Mouse (Mus musculus): Measurements from ENCODE around the gene Cenps. TPM values are rescaled to one million over a fixed set of nuclear protein-coding genes. Genes with fewer than 3 reads are reported as not detected.
A peak's percentile ranks its signal among the peaks of the same experiment; 100 is the strongest.

The Cenps gene
- polyA plus RNA-seq, 1 experiment from 2014 or later, result 42.7 TPM

DNA sequence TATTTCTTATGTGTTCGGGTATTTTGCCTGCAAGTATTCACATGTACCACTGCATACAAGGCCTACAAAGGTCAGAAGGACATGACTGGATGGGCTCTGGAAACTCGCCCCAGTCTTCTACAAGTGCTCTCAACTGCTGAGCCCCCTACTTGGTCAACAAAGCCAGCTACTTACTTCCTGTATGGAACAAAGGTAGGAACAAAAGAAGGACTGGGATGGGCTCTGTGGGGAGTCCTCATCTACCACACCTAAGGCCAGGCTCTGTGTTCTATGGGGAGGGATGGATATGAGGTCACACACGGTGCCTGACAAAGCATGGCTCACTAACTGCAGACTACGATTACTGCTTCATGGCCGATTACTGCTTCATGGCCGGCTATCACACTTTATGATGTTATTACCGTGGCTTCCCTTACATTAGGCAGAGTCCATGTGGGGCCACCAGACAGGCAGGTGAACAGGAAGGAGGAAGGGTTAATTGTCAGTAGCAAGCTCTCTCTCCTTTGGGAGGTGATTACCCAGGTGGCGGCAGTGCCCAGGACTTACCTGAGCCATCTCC lies 20.1 kb upstream of the Cenps start:
- Histone ChIP-seq H3K9ac (no peak overlapping the region), H3K27me3 (ENCODE audit: insufficient read depth, low read length) (no peaks in the 10 kb centered on the region), H3K4me1 (ENCODE audit: insufficient read depth) (no peaks in the 10 kb centered on the region), H3K4me3 (ENCODE audit: low read depth, low read length) (no peak overlapping the region), H3K4me2 (no peak overlapping the region), H3K27ac (ENCODE audit: low read depth) (no peak overlapping the region), H3K9me3 (ENCODE audit: low read depth, low read length) (no peaks in the 10 kb centered on the region), H3K36me3 (ENCODE audit: insufficient read depth) (peaks cover 97% of the 10 kb centered on the region)
- no peak for ATAC-seq (ENCODE audit: insufficient read depth)
- TF ChIP-seq CTCF (IDR thresholded peaks at IDR 0.05; ENCODE audit: low read depth), result no peak
- no peak for DNase-seq
- WGBS, result 87% methylated on average over 8 of the region's 8 CpGs

DNA sequence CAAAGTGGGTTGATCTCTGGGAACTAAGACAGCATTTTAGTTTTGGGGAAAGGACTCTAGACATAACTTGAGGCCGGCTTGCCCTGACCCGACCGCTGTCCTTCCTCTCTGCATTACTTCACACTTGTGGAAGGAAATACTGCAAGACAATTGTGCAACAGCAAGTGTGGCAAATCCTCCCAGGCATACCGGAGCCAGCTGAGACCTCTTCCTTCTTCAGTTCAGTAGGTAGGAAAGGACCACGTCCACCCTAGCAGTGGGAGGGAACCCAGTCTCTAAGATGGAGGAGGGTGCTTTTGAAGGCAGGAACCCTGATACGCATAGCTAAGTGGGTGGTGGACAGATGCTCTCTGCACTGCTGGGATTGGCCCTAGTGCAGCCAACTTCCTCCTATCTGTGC lies 18.3 kb upstream of the Cenps start:
- Histone ChIP-seq H3K27ac (ENCODE audit: low read depth) (no peak overlapping the region), H3K9ac (no peak overlapping the region), H3K9me3 (ENCODE audit: low read depth, low read length) (no peaks in the 10 kb centered on the region), H3K4me2 (no peak overlapping the region), H3K4me3 (ENCODE audit: low read depth, low read length) (no peak overlapping the region), H3K36me3 (ENCODE audit: insufficient read depth) (peaks cover 98% of the 10 kb centered on the region), H3K27me3 (ENCODE audit: insufficient read depth, low read length) (no peaks in the 10 kb centered on the region), H3K4me1 (ENCODE audit: insufficient read depth) (no peaks in the 10 kb centered on the region)
- DNase-seq (no peak), ATAC-seq (ENCODE audit: insufficient read depth) (no peak)
- no peak for TF ChIP-seq CTCF (IDR thresholded peaks at IDR 0.05; ENCODE audit: low read depth)
- WGBS, result 88% methylated on average over 6 of the region's 6 CpGs

DNA sequence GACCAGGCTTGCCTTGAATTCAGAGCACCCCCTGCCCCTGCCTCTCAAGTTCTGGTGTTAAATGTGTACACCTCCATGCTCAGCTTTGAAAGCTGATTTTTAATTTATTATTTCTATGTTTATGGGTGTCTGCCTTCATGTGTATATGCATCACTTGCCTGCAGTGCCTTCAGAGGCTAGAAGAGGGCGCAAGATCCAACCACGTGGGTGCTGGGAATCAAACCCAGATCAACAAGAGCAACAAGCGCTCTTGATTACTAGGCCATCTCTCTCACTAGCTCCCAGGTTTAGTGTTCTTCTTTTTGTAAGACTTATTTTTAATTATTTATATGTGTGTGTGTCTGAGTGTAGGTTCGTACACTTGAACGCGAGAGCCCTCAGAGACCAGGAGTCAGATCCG lies 17.4 kb upstream of the Cenps start:
- ATAC-seq (ENCODE audit: insufficient read depth) (no peak), DNase-seq (no peak)
- Histone ChIP-seq H3K9me3 (ENCODE audit: low read depth, low read length) (no peaks in the 10 kb centered on the region), H3K27me3 (ENCODE audit: insufficient read depth, low read length) (no peaks in the 10 kb centered on the region), H3K4me2 (no peak overlapping the region), H3K4me1 (ENCODE audit: insufficient read depth) (no peaks in the 10 kb centered on the region), H3K27ac (ENCODE audit: low read depth) (no peak overlapping the region), H3K4me3 (ENCODE audit: low read depth, low read length) (no peak overlapping the region), H3K36me3 (ENCODE audit: insufficient read depth) (peaks cover 98% of the 10 kb centered on the region), H3K9ac (no peak overlapping the region)
- TF ChIP-seq CTCF (IDR thresholded peaks at IDR 0.05; ENCODE audit: low read depth), result no peak
- 98% methylated on average over 7 of the region's 7 CpGs for WGBS

DNA sequence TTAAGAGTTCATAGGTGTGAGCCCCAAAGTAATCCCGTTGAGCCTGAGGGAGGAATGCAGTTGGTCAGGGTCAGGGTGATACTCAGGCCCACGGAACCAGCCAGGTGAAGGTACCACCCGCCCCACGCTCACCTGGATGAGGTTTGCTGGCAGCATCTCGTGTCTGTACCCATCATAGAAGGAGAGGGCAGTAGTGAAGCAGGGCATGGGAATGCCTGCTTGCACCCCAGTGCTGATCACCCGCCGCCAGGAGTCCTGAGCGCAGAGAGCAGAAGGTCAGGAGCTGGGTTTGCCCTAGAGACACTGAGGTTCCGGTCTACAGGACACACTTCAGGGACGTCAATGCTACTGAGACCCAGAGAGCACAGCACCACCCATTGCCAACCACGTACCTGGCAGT lies 13.3 kb upstream of the Cenps start:
- Histone ChIP-seq H3K27ac (ENCODE audit: low read depth) (no peak overlapping the region), H3K9ac (no peak overlapping the region), H3K4me1 (ENCODE audit: insufficient read depth) (no peaks in the 10 kb centered on the region), H3K4me2 (no peak overlapping the region), H3K36me3 (ENCODE audit: insufficient read depth) (peaks cover 66% of the 10 kb centered on the region), H3K27me3 (ENCODE audit: insufficient read depth, low read length) (no peaks in the 10 kb centered on the region), H3K9me3 (ENCODE audit: low read depth, low read length) (no peaks in the 10 kb centered on the region), H3K4me3 (ENCODE audit: low read depth, low read length) (no peak overlapping the region)
- ATAC-seq (ENCODE audit: insufficient read depth) (no peak), DNase-seq (no peak)
- TF ChIP-seq CTCF (IDR thresholded peaks at IDR 0.05; ENCODE audit: low read depth), result no peak
- WGBS, result 91% methylated on average over 11 of the region's 11 CpGs

DNA sequence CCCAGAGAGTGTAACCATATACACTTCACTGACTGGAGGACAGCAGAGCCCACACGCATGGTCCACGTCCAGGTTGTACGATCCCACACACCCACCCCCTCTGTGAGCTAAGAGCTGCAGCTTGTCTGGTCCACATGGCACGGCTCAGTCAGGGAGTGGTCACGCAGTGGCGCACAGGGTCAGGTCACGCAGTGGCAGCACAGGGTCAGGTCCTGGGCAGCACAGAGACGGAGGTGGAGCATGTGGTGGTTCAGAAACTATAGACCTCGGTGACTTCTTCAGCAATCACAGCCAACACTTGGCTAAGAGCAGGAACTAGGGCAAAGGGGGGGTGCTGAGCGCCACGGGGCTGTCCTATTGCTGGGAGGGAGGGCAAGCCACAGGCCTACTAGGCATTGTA lies 12.8 kb upstream of the Cenps start:
- Histone ChIP-seq H3K36me3 (ENCODE audit: insufficient read depth) (peaks cover 61% of the 10 kb centered on the region), H3K9me3 (ENCODE audit: low read depth, low read length) (no peaks in the 10 kb centered on the region), H3K4me3 (ENCODE audit: low read depth, low read length) (no peak overlapping the region), H3K27ac (ENCODE audit: low read depth) (no peak overlapping the region), H3K27me3 (ENCODE audit: insufficient read depth, low read length) (no peaks in the 10 kb centered on the region), H3K4me2 (no peak overlapping the region), H3K4me1 (ENCODE audit: insufficient read depth) (no peaks in the 10 kb centered on the region), H3K9ac (no peak overlapping the region)
- 76% methylated on average over 11 of the region's 11 CpGs for WGBS
- ATAC-seq (ENCODE audit: insufficient read depth) (no peak), DNase-seq (no peak)
- no peak for TF ChIP-seq CTCF (IDR thresholded peaks at IDR 0.05; ENCODE audit: low read depth)

DNA sequence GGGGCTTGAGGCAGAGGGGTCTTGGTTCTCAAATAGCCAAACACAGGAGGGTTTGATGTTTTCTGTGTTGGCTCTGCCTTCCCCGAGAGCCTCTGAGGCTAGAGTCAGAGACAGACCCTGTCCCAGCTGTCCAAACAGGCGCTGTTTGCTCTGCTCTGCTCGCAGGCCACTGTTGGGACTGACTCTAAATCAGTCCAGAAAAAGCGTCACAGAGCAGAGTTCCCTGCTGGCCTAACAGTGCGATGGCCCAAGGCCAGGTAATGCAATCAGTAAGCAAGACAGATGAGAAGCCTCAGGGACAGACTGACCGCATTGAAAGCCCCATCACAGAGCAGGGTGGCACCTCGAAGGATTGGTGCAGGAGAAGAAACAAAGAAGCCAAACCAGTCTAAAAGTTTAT lies 12.2 kb upstream of the Cenps start:
- no peaks in the 10 kb centered on the region for H3K4me1 ChIP-seq (ENCODE audit: insufficient read depth)
- no peak for TF ChIP-seq CTCF (IDR thresholded peaks at IDR 0.05; ENCODE audit: low read depth)
- 53% methylated on average over 7 of the region's 7 CpGs for WGBS
- peaks cover 55% of the 10 kb centered on the region for H3K36me3 ChIP-seq (ENCODE audit: insufficient read depth)
- H3K27ac ChIP-seq (ENCODE audit: low read depth), result peak overlapping the region; percentile 8; the same call in 1 of the 2 replicates
- H3K4me2 ChIP-seq, result no peak overlapping the region
- no peak overlapping the region for H3K9ac ChIP-seq
- no peak for ATAC-seq (ENCODE audit: insufficient read depth)
- H3K9me3 ChIP-seq (ENCODE audit: low read depth, low read length), result no peaks in the 10 kb centered on the region
- no peaks in the 10 kb centered on the region for H3K27me3 ChIP-seq (ENCODE audit: insufficient read depth, low read length)
- H3K4me3 ChIP-seq (ENCODE audit: low read depth, low read length), result no peak overlapping the region
- no peak for DNase-seq

GRCm38 (mm10) chr4:149149196-149149595 lies 11.8 kb upstream of the Cenps start:
- no peak for DNase-seq
- no peak for ATAC-seq (ENCODE audit: insufficient read depth)
- Histone ChIP-seq H3K27me3 (ENCODE audit: insufficient read depth, low read length) (no peaks in the 10 kb centered on the region), H3K36me3 (ENCODE audit: insufficient read depth) (peaks cover 51% of the 10 kb centered on the region), H3K9ac (no peak overlapping the region), H3K4me1 (ENCODE audit: insufficient read depth) (no peaks in the 10 kb centered on the region), H3K27ac (ENCODE audit: low read depth) (peak overlapping the region; percentile 8; the same call in 1 of the 2 replicates), H3K4me3 (ENCODE audit: low read depth, low read length) (no peak overlapping the region), H3K9me3 (ENCODE audit: low read depth, low read length) (no peaks in the 10 kb centered on the region), H3K4me2 (no peak overlapping the region)
- 75% methylated on average over 9 of the region's 9 CpGs for WGBS
- no peak for TF ChIP-seq CTCF (IDR thresholded peaks at IDR 0.05; ENCODE audit: low read depth)

GRCm38 (mm10) chr4:149148084-149148483 lies 10.7 kb upstream of the Cenps start:
- DNase-seq (no peak), ATAC-seq (ENCODE audit: insufficient read depth) (no peak)
- Histone ChIP-seq H3K9me3 (ENCODE audit: low read depth, low read length) (no peaks in the 10 kb centered on the region), H3K4me2 (no peak overlapping the region), H3K4me3 (ENCODE audit: low read depth, low read length) (no peak overlapping the region), H3K9ac (no peak overlapping the region), H3K27me3 (ENCODE audit: insufficient read depth, low read length) (no peaks in the 10 kb centered on the region), H3K36me3 (ENCODE audit: insufficient read depth) (peaks cover 39% of the 10 kb centered on the region), H3K27ac (ENCODE audit: low read depth) (no peak overlapping the region), H3K4me1 (ENCODE audit: insufficient read depth) (no peaks in the 10 kb centered on the region)
- TF ChIP-seq CTCF (IDR thresholded peaks at IDR 0.05; ENCODE audit: low read depth), result no peak
- WGBS, result 68% methylated on average over 4 of the region's 4 CpGs
